Mouse (Mus musculus) heart, postnatal 0 days (tissue): Measurements from ENCODE around the gene 1600002K03Rik. TPM values are rescaled to one million over a fixed set of nuclear protein-coding genes. Genes with fewer than 3 reads are reported as not detected.
A peak's percentile ranks its signal among the peaks of the same experiment; 100 is the strongest.

ENCODE experiments used
- ATAC-seq: fragments of 200-750 bp; cut with Nextera tagmentation; 2 replicates; pipeline ENCODE4 v1.8.0; 2017; ENCODE audit warnings: low read depth, moderate number of reproducible peaks, moderate library complexity; ENCODE audit not compliant: insufficient read depth
- DNase-seq: peaks from one replicate; pipeline ENCODE4 v3.0.0-alpha.2; 2016; ENCODE audit warnings: low spot score
- H3K27ac ChIP-seq: fragments of 300-500 bp; sonication (generic); 2 replicates; pipeline ENCODE4 v1.5.1; 2014; ENCODE audit warnings: low read depth, mild to moderate bottlenecking
- H3K27me3 ChIP-seq: fragments of 300-500 bp; sonication (generic); 2 replicates; pipeline ENCODE4 v1.6.1; 2014; ENCODE audit warnings: low read length, mixed read lengths; ENCODE audit not compliant: control insufficient read depth, insufficient read depth
- H3K36me3 ChIP-seq: fragments of 300-500 bp; sonication (generic); replicated peaks from 2 replicates; pipeline ENCODE4 v1.6.1; 2014; ENCODE audit warnings: low read length, mixed read lengths; ENCODE audit not compliant: control insufficient read depth, insufficient read depth
- H3K4me1 ChIP-seq: fragments of 300-500 bp; sonication (generic); 2 replicates; pipeline ENCODE4 v1.6.1; 2014; ENCODE audit warnings: antibody characterized with exemption; ENCODE audit not compliant: control insufficient read depth, insufficient read depth
- H3K4me2 ChIP-seq: fragments of 300-500 bp; sonication (generic); 2 replicates; pipeline ENCODE4 v1.6.1; 2014; ENCODE audit warnings: low read depth, mild to moderate bottlenecking, low read length, moderate library complexity
- H3K4me3 ChIP-seq: fragments of 300-500 bp; sonication (generic); 2 replicates; pipeline ENCODE4 v1.5.1; 2014; ENCODE audit warnings: low read depth, low read length
- H3K9ac ChIP-seq: fragments of 300-500 bp; sonication (generic); replicated peaks from 2 replicates; pipeline ENCODE4 v1.6.1; 2014; ENCODE audit warnings: low read depth, low read length, mixed read lengths
- H3K9me3 ChIP-seq: fragments of 300-500 bp; sonication (generic); replicated peaks from 2 replicates; pipeline ENCODE4 v1.6.1; 2016; ENCODE audit warnings: low read length; ENCODE audit not compliant: control insufficient read depth
- CTCF ChIP-seq: IDR thresholded peaks from 2 replicates; pipeline ENCODE4 v1.5.1; 2016; ENCODE audit warnings: antibody characterized with exemption, control low read depth, low read depth
- EP300 ChIP-seq: IDR thresholded peaks from 2 replicates; pipeline ENCODE4 v1.6.1; 2016; ENCODE audit warnings: antibody characterized with exemption, low read depth
- WGBS: fragments of 180-500 bp; shearing (Covaris S2); extraction: QIAGEN DNeasy Blood & Tissue Kit; methylation state at CpG from one replicate; pipeline ENCODE4 v1.1.7; 2014; 5-methylcytosine and 5-hydroxymethylcytosine counted together
- polyA plus RNA-seq: library from polyadenylated mRNA; unstranded; fragments of >200 nt; fragmentation: Nextera tagmentation; extraction: Ambion mirVana; gene quantifications from 2 replicates; pipeline ENCODE4 v1.2.1, GENCODE M21; 2015
- total RNA-seq: library from RNA; depleted of rRNA; stranded (reverse); fragments of >200 nt; gene quantifications from 2 replicates; pipeline ENCODE4 v1.2.3, GENCODE M21; 2014; ENCODE audit warnings: low replicate concordance

1600002K03Rik gene
- total and polyA plus RNA-seq, 2 experiments from 2014 or later, result 5.7 to 8.9 TPM

GRCm38 (mm10) chr10:80171760-80172526 lies 801 bp upstream of the 1600002K03Rik start:
- peaks cover 28% of the 10 kb centered on the region for H3K36me3 ChIP-seq
- H3K9me3 ChIP-seq, result no peaks in the 10 kb centered on the region
- H3K27me3 ChIP-seq, result no peaks in the 10 kb centered on the region
- DNase-seq (no peak), ATAC-seq (no peak)
- peak overlapping the region; percentile 58 for H3K27ac ChIP-seq
- peak overlapping the region; percentile 54 for H3K4me2 ChIP-seq
- no peak overlapping the region for H3K4me3 ChIP-seq
- TF ChIP-seq EP300 (no peak), CTCF (no peak)
- peak overlapping the region; percentile 0; the same call in 1 of the 2 replicates for H3K9ac ChIP-seq
- H3K4me1 ChIP-seq, result peaks cover 8% of the 10 kb centered on the region
- WGBS, result 83% methylated on average over 45 of the region's 45 CpGs

GRCm38 (mm10) chr10:80173358-80173757 lies 614 bp downstream of the 1600002K03Rik start:
- ATAC-seq (no peak), DNase-seq (no peak)
- Histone ChIP-seq H3K27me3 (no peaks in the 10 kb centered on the region), H3K27ac (peak overlapping the region; percentile 21; the same call in 1 of the 2 replicates), H3K4me2 (peak overlapping the region; percentile 54), H3K36me3 (peaks cover 28% of the 10 kb centered on the region), H3K9ac (no peak overlapping the region), H3K4me1 (0 out of 2 replicates have a peak, but pooled peaks cover 6% of the 10 kb centered on the region), H3K4me3 (peak overlapping the region; percentile 48), H3K9me3 (no peaks in the 10 kb centered on the region)
- 7% methylated on average over 11 of the region's 11 CpGs for WGBS
- TF ChIP-seq EP300 (no peak), CTCF (no peak)

GRCm38 (mm10) chr10:80173955-80174640 lies 1.4 kb downstream of the 1600002K03Rik start:
- peaks cover 28% of the 10 kb centered on the region for H3K36me3 ChIP-seq
- H3K4me1 ChIP-seq, result no peaks in the 10 kb centered on the region
- no peak overlapping the region for H3K4me3 ChIP-seq
- TF ChIP-seq EP300 (no peak), CTCF (no peak)
- H3K4me2 ChIP-seq, result no peak overlapping the region
- ATAC-seq (no peak), DNase-seq (no peak)
- no peak overlapping the region for H3K27ac ChIP-seq
- no peaks in the 10 kb centered on the region for H3K27me3 ChIP-seq
- WGBS, result 81% methylated on average over 10 of the region's 10 CpGs
- H3K9me3 ChIP-seq, result no peaks in the 10 kb centered on the region
- no peak overlapping the region for H3K9ac ChIP-seq

- Histone ChIP-seq H3K9ac (no peak overlapping the region), H3K27ac (no peak overlapping the region), H3K4me3 (no peak overlapping the region), H3K27me3 (no peaks in the 10 kb centered on the region), H3K4me2 (no peak overlapping the region), H3K36me3 (peaks cover 27% of the 10 kb centered on the region), H3K9me3 (no peaks in the 10 kb centered on the region), H3K4me1 (no peaks in the 10 kb centered on the region)
- ATAC-seq (no peak), DNase-seq (no peak)
- WGBS, result 37% methylated on average over 2 of the region's 2 CpGs
- TF ChIP-seq EP300, result no peak
- peak; percentile 45 for TF ChIP-seq CTCF
Measured at GRCm38 (mm10) chr10:80174705-80175104, 2.0 kb downstream of the 1600002K03Rik start.

GRCm38 (mm10) chr10:80175536-80176269 lies 3.0 kb downstream of the 1600002K03Rik start:
- DNase-seq (peak; percentile 51), ATAC-seq (no peak)
- H3K36me3 ChIP-seq, result peaks cover 17% of the 10 kb centered on the region
- H3K27ac ChIP-seq, result no peak overlapping the region
- H3K9ac ChIP-seq, result no peak overlapping the region
- H3K4me3 ChIP-seq, result no peak overlapping the region
- H3K27me3 ChIP-seq, result 0 out of 2 replicates have a peak, but pooled peaks cover 7% of the 10 kb centered on the region
- 35% methylated on average over 4 of the region's 4 CpGs for WGBS
- TF ChIP-seq CTCF (peak; percentile 62), EP300 (no peak)
- H3K9me3 ChIP-seq, result no peaks in the 10 kb centered on the region
- no peak overlapping the region for H3K4me2 ChIP-seq
- no peaks in the 10 kb centered on the region for H3K4me1 ChIP-seq
